Mouse (Mus musculus): Measurements from ENCODE around the gene Inpp4b.

GRCm38 (mm10) chr8:81371844-81372243, 29.5 kb downstream of the Inpp4b start:
- TF ChIP-seq CTCF (IDR thresholded peaks at IDR 0.05; ENCODE audit: control insufficient read depth, insufficient read depth, insufficient read length) (no peak), MYOG (IDR thresholded peaks at IDR 0.05; ENCODE audit: control insufficient read depth, extremely low read depth, insufficient read length) (no peak)

Data from C2C12 (cell line).